Mouse (Mus musculus): ENCODE data around the gene Zfp644.

DNA sequence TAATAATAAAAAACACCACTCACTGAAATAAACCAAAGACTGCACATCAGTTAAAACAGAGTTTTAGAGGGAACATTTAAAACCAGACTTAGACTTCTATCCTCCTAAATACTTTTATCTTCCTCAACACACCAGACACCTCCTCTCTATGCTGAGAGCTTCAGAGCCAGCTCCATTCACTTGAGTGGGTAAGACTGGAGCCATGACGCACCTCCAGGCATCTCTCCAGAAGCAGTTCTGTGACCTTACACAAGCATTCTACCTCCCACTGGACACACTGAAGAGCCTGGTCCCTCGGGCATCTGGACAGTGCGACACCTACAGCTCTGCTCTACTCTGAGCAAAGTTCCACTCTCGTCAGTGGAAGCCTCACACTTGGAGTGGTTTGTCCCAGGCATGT is 73.8 kb downstream of the Zfp644 start:
- TF ChIP-seq CHD2 (IDR thresholded peaks at IDR 0.05; ENCODE audit: low read depth, low read length) (no peak), HCFC1 (IDR thresholded peaks at IDR 0.05; ENCODE audit: borderline replicate concordance, insufficient read depth, low read length) (no peak)
